Mouse (Mus musculus) MEL (cell line): ENCODE data around the gene Tmem268. TPM values are rescaled to one million over a fixed set of nuclear protein-coding genes. Genes with fewer than 3 reads are reported as not detected.

Experiments used
- DNase-seq: peaks from one replicate; pipeline ENCODE4 v3.0.0; 2011; ENCODE audit warnings: low read depth, low spot score
- H3K27ac ChIP-seq: 2 replicates; pipeline ENCODE4 v1.5.1; 2012; ENCODE audit warnings: low read depth, mild to moderate bottlenecking, control low read depth, low read length, moderate library complexity; ENCODE audit not compliant: control insufficient read depth
- H3K27me3 ChIP-seq, 2 experiments: fragments of 150-350 bp in 1 of 2; sonication (generic) in 1 of 2; 2 replicates each; pipeline ENCODE4 v1.6.1; 2012; ENCODE audit warnings: low read length in 2 of 2, mild to moderate bottlenecking in 2 of 2, improper control_type of control experiment in 1 of 2, moderate library complexity in 1 of 2; ENCODE audit not compliant: insufficient read depth in 2 of 2, control insufficient read depth in 1 of 2
- H3K36me3 ChIP-seq, 2 experiments: 2 replicates each; pipeline ENCODE4 v1.6.1; 2012 to 2014; ENCODE audit warnings: low read length in 2 of 2, improper control_type of control experiment in 1 of 2, inconsistent platforms in 1 of 2, mild to moderate bottlenecking in 1 of 2; ENCODE audit not compliant: insufficient read depth in 2 of 2, control insufficient read depth in 1 of 2
- H3K4me1 ChIP-seq, 2 experiments: fragments of 150-350 bp in 1 of 2; sonication (generic) in 1 of 2; 2 replicates each; pipeline ENCODE4 v1.6.1; 2012; ENCODE audit warnings: low read length in 2 of 2, improper control_type of control experiment in 1 of 2, mild to moderate bottlenecking in 1 of 2; ENCODE audit not compliant: insufficient read depth in 2 of 2, control insufficient read depth in 1 of 2
- H3K4me3 ChIP-seq, 2 experiments: fragments of 150-350 bp in 1 of 2; sonication (generic) in 1 of 2; 2 replicates each; pipeline ENCODE4 v1.5.1; 2012; ENCODE audit warnings: low read depth in 2 of 2, low read length in 2 of 2, mild to moderate bottlenecking in 2 of 2, moderate library complexity in 2 of 2, control low read depth in 1 of 2, improper control_type of control experiment in 1 of 2; ENCODE audit not compliant: control insufficient read depth in 1 of 2, insufficient read depth in 1 of 2
- H3K79me2 ChIP-seq: 2 replicates; pipeline ENCODE4 v1.6.1; 2012; ENCODE audit warnings: mild to moderate bottlenecking, low read length, moderate library complexity; ENCODE audit not compliant: control insufficient read depth, poor library complexity, insufficient read depth
- H3K9ac ChIP-seq: 2 replicates; pipeline ENCODE4 v1.6.1; 2012; ENCODE audit warnings: low read depth, mild to moderate bottlenecking, control low read depth, low read length, moderate library complexity; ENCODE audit not compliant: control insufficient read depth, poor library complexity, severe bottlenecking
- H3K9me3 ChIP-seq: fragments of 150-350 bp; sonication (generic); replicated peaks from 2 replicates; pipeline ENCODE4 v1.6.1; 2012; ENCODE audit warnings: mild to moderate bottlenecking, low read length, improper control_type of control experiment, moderate library complexity; ENCODE audit not compliant: insufficient read depth
- CHD1 ChIP-seq: IDR thresholded peaks from 2 replicates; pipeline ENCODE4 v1.6.1; 2012; ENCODE audit warnings: low read depth, mild to moderate bottlenecking, inconsistent platforms, low read length, improper control_type of control experiment
- ELF1 ChIP-seq: IDR thresholded peaks from 2 replicates; pipeline ENCODE4 v1.6.1; 2014; ENCODE audit warnings: low read depth, mild to moderate bottlenecking, inconsistent platforms, low read length, improper control_type of control experiment, moderate library complexity
- ETS1 ChIP-seq: IDR thresholded peaks from 2 replicates; pipeline ENCODE4 v1.6.1; 2012; ENCODE audit warnings: low read depth, mild to moderate bottlenecking, inconsistent platforms, low read length, improper control_type of control experiment, moderate library complexity
- HCFC1 ChIP-seq: IDR thresholded peaks from 2 replicates; pipeline ENCODE4 v1.6.1; 2012; ENCODE audit warnings: low read depth, mild to moderate bottlenecking, inconsistent platforms, low read length, improper control_type of control experiment, moderate library complexity
- MAZ ChIP-seq: IDR thresholded peaks from 2 replicates; pipeline ENCODE4 v1.6.1; 2012; ENCODE audit warnings: low read depth, mild to moderate bottlenecking, inconsistent platforms, low read length, improper control_type of control experiment
- MXI1 ChIP-seq: IDR thresholded peaks from 2 replicates; pipeline ENCODE4 v1.6.1; 2011; ENCODE audit warnings: mild to moderate bottlenecking, low read depth, low read length, improper control_type of control experiment
- MYC ChIP-seq: IDR thresholded peaks from 2 replicates; pipeline ENCODE4 v1.6.1; 2011; ENCODE audit warnings: low read depth, mild to moderate bottlenecking, low read length, improper control_type of control experiment, moderate library complexity
- NRF1 ChIP-seq: IDR thresholded peaks from 2 replicates; pipeline ENCODE4 v1.6.1; 2014; ENCODE audit warnings: low read depth, mild to moderate bottlenecking, inconsistent platforms, low read length, improper control_type of control experiment, moderate library complexity; ENCODE audit not compliant: poor library complexity, insufficient read depth, severe bottlenecking
- POLR2AphosphoS5 ChIP-seq: IDR thresholded peaks from 2 replicates; pipeline ENCODE4 v1.6.1; 2012; ENCODE audit warnings: low read depth, borderline replicate concordance, mild to moderate bottlenecking, inconsistent platforms, low read length, moderate library complexity, mixed read lengths
- RAD21 ChIP-seq: IDR thresholded peaks from 2 replicates; pipeline ENCODE4 v1.6.1; 2011; ENCODE audit warnings: mild to moderate bottlenecking, low read depth, low read length, improper control_type of control experiment
- RCOR1 ChIP-seq: IDR thresholded peaks from 2 replicates; pipeline ENCODE4 v1.6.1; 2012; ENCODE audit warnings: low read depth, mild to moderate bottlenecking, inconsistent platforms, low read length, improper control_type of control experiment
- SIN3A ChIP-seq: IDR thresholded peaks from 2 replicates; pipeline ENCODE4 v1.6.1; 2012; ENCODE audit warnings: low read length, improper control_type of control experiment, inconsistent platforms
- TAL1 ChIP-seq: IDR thresholded peaks from 2 replicates; pipeline ENCODE4 v1.6.1; 2012; ENCODE audit warnings: mild to moderate bottlenecking, inconsistent platforms, low read length, moderate library complexity, mixed read lengths
- TBP ChIP-seq: IDR thresholded peaks from 2 replicates; pipeline ENCODE4 v1.8.0; 2011; ENCODE audit warnings: low read depth, low read length, improper control_type of control experiment
- TCF12 ChIP-seq: IDR thresholded peaks from 2 replicates; pipeline ENCODE4 v1.6.1; 2014; ENCODE audit warnings: low read depth, mild to moderate bottlenecking, inconsistent platforms, low read length, improper control_type of control experiment, moderate library complexity
- UBTF ChIP-seq: IDR thresholded peaks from 2 replicates; pipeline ENCODE4 v1.6.1; 2012; ENCODE audit warnings: low read depth, mild to moderate bottlenecking, inconsistent platforms, low read length, improper control_type of control experiment, moderate library complexity, borderline replicate concordance; ENCODE audit not compliant: insufficient read depth
- USF1 ChIP-seq: IDR thresholded peaks from 2 replicates; pipeline ENCODE4 v1.6.1; 2014; ENCODE audit warnings: low read depth, mild to moderate bottlenecking, inconsistent platforms, low read length, improper control_type of control experiment, moderate library complexity
- USF2 ChIP-seq, 2 experiments: IDR thresholded peaks; 2 replicates each; pipeline ENCODE4 v1.6.1; 2011 to 2012; ENCODE audit warnings: improper control_type of control experiment in 2 of 2, low read length in 2 of 2, borderline replicate concordance in 1 of 2, inconsistent platforms in 1 of 2, low read depth in 1 of 2, mild to moderate bottlenecking in 1 of 2; ENCODE audit not compliant: insufficient read depth in 1 of 2
- ZC3H11A ChIP-seq: IDR thresholded peaks from 2 replicates; pipeline ENCODE4 v1.6.1; 2012; ENCODE audit warnings: low read depth, mild to moderate bottlenecking, inconsistent platforms, low read length, improper control_type of control experiment
- ZMIZ1 ChIP-seq: IDR thresholded peaks from 2 replicates; pipeline ENCODE4 v1.6.1; 2012; ENCODE audit warnings: low read depth, mild to moderate bottlenecking, inconsistent platforms, low read length, improper control_type of control experiment, moderate library complexity
- polyA plus RNA-seq, 2 experiments: library from polyadenylated mRNA; stranded (reverse) in 1 of 2; unstranded in 1 of 2; fragments of >175 nt in 1 of 2; fragments of >200 nt in 1 of 2; gene quantifications; 2 replicates each; pipeline versions ENCODE4 v1.2.1 to v1.2.4; 2012; ENCODE audit warnings: low replicate concordance in 2 of 2, low read depth in 1 of 2; ENCODE audit not compliant: insufficient read length in 2 of 2, insufficient read depth in 1 of 2, missing spikeins in 1 of 2
- total RNA-seq: library from RNA; depleted of rRNA; stranded (reverse); fragments of 300-350 nt; gene quantifications from 2 replicates; pipeline ENCODE4 v1.2.3, GENCODE M21; 2012

Tmem268 gene
- total and polyA plus RNA-seq, 3 experiments: 8.1 to 11.3 TPM; not detected in 1

GRCm38 (mm10) chr4:63586240-63586639 lies 27.7 kb downstream of the Tmem268 start:
- H3K9me3 ChIP-seq: no peaks in the 10 kb centered on the region
- H3K4me3 ChIP-seq: no peak overlapping the region
- TF ChIP-seq CHD1 (no peak), TAL1 (no peak), USF1 (no peak), MAZ (no peak), ETS1 (no peak), ZC3H11A (no peak), RAD21 (no peak), TBP (no peak), POLR2AphosphoS5 (no peak), NRF1 (no peak), UBTF (no peak), ELF1 (no peak), SIN3A (no peak)
- no peak overlapping the region for H3K27ac ChIP-seq
- H3K4me1 ChIP-seq: no peaks in the 10 kb centered on the region
- no peaks in the 10 kb centered on the region for H3K79me2 ChIP-seq
- no peak for DNase-seq
- H3K9ac ChIP-seq: no peak overlapping the region
- H3K36me3 ChIP-seq: no peaks in the 10 kb centered on the region
- no peaks in the 10 kb centered on the region for H3K27me3 ChIP-seq

DNA sequence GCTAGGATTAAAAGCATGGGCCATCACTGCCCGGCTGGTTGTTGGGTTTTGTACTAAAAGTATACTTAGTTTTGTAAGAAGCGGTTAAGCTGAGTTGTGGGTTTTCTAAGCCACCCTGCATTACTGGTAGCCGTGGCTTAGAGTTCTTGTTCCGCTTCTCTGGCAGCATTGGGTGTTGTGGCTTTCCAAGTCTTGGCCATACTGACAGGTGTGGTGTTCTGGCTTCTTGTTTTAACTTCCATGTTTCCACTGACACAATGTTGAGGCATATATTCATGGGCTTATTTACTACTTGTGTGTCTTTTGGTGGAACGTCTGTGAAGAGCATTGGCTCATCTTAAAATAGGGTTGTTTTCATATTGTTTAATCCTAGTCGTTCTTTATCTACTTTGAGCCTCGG lies 31.4 kb downstream of the Tmem268 start:
- no peak for DNase-seq
- Histone ChIP-seq H3K79me2 (no peaks in the 10 kb centered on the region), H3K9ac (no peak overlapping the region), H3K9me3 (no peaks in the 10 kb centered on the region), H3K36me3 (no peaks in the 10 kb centered on the region), H3K4me3 (no peak overlapping the region), H3K27me3 (no peaks in the 10 kb centered on the region), H3K4me1 (0 out of 4 replicates have a peak, but pooled peaks cover 0 to 4% of the 10 kb centered on the region in 2 experiments), H3K27ac (no peak overlapping the region)
- TF ChIP-seq NRF1 (no peak), USF2 (IDR thresholded peaks at IDR 0.05; ENCODE audit: borderline replicate concordance in 1 of 2, insufficient read depth in 1 of 2, low read depth in 1 of 2, low read length in 2 of 2) (no peak), ELF1 (no peak), MYC (no peak), POLR2AphosphoS5 (no peak), USF1 (no peak), RCOR1 (no peak), HCFC1 (no peak), ZMIZ1 (no peak), MXI1 (no peak), TCF12 (no peak)
